Mouse (Mus musculus) limb, embryonic 10.5 days (tissue): ENCODE results near the gene Notum. TPM values are rescaled to one million over a fixed set of nuclear protein-coding genes. Genes with fewer than 3 reads are reported as not detected.

Experiments used
- microRNA-seq: library from miRNA; unstranded; fragments of <30 nt; microRNA quantifications from one replicate; pipeline ENCODE4, GENCODE M21; 2017
- polyA plus RNA-seq: library from polyadenylated mRNA; unstranded; fragments of >200 nt; fragmentation: Nextera tagmentation; extraction: Ambion mirVana; gene quantifications from 2 replicates; pipeline ENCODE4 v1.2.1, GENCODE M21; 2016

The Notum gene
- polyA plus RNA-seq, 1 experiment from 2014 or later: 9.1 TPM

Small RNA genes within 50 kb of the gene (microRNA-seq; reads per million reads assigned to microRNA genes)
- gene Mir6936: not detected

Other genes starting within 250 kb of the Notum start
- 55.7 and 56.8 TPM in 2 replicates for gene Nploc4, start 223.5 kb downstream of the Notum start, polyA plus RNA-seq
- not detected in 2 replicates for gene Tspan10, start 218.5 kb downstream of the Notum start, polyA plus RNA-seq
- 0.24 TPM in 1 of 2 replicates, not detected in the other for gene Pde6g, start 207.7 kb downstream of the Notum start, polyA plus RNA-seq
- gene Oxld1, start 203.1 kb downstream of the Notum start, polyA plus RNA-seq: 9.7 and 10.5 TPM in 2 replicates
- 48.9 and 56.7 TPM in 2 replicates for gene Ccdc137, start 203.1 kb downstream of the Notum start, polyA plus RNA-seq
- gene Arl16, start 193.6 kb downstream of the Notum start, polyA plus RNA-seq: 54.2 and 65.6 TPM in 2 replicates
- gene Mrpl12, start 176.6 kb downstream of the Notum start, polyA plus RNA-seq: 187 and 250 TPM in 2 replicates
- 69.0 and 71.8 TPM in 2 replicates for gene Slc25a10, start 169.3 kb downstream of the Notum start, polyA plus RNA-seq
- 0.26 and 1.1 TPM in 2 replicates for gene Gcgr, start 130.5 kb downstream of the Notum start, polyA plus RNA-seq
- 223 and 235 TPM in 2 replicates for gene Mcrip1, start 111.4 kb downstream of the Notum start, polyA plus RNA-seq
- 0.25 and 0.26 TPM in 2 replicates for gene Ppp1r27, start 110.0 kb downstream of the Notum start, polyA plus RNA-seq
- gene P4hb, start 87.9 kb downstream of the Notum start, polyA plus RNA-seq: 613 and 656 TPM in 2 replicates
- gene Arhgdia, start 79.6 kb downstream of the Notum start, polyA plus RNA-seq: 742 and 814 TPM in 2 replicates
- 720 and 728 TPM in 2 replicates for gene Alyref, start 62.8 kb downstream of the Notum start, polyA plus RNA-seq
- gene Anapc11, start 62.8 kb downstream of the Notum start, polyA plus RNA-seq: 201 and 207 TPM in 2 replicates
- 0.56 TPM in 1 of 2 replicates, not detected in the other for gene Npb, start 52.7 kb downstream of the Notum start, polyA plus RNA-seq
- 161 and 169 TPM in 2 replicates for gene Pcyt2, start 43.2 kb downstream of the Notum start, polyA plus RNA-seq
- 27.2 and 28.8 TPM in 2 replicates for gene Sirt7, start 35.9 kb downstream of the Notum start, polyA plus RNA-seq
- 25.9 and 28.1 TPM in 2 replicates for gene Mafg, start 27.6 kb downstream of the Notum start, polyA plus RNA-seq
- 40.6 TPM in 2 replicates for gene Pycr1, start 17.4 kb downstream of the Notum start, polyA plus RNA-seq
- gene Myadml2, start 13.0 kb downstream of the Notum start, polyA plus RNA-seq: not detected in 2 replicates
- gene Aspscr1, start 11.8 kb upstream of the Notum start, polyA plus RNA-seq: 166 and 171 TPM in 2 replicates
- 122 and 123 TPM in 2 replicates for gene Cenpx, start 52.6 kb upstream of the Notum start, polyA plus RNA-seq
- 52.8 and 60.8 TPM in 2 replicates for gene Lrrc45, start 52.8 kb upstream of the Notum start, polyA plus RNA-seq
- gene Rac3, start 60.3 kb upstream of the Notum start, polyA plus RNA-seq: 25.4 and 28.8 TPM in 2 replicates
- gene Dcxr, start 66.1 kb upstream of the Notum start, polyA plus RNA-seq: 14.0 and 15.9 TPM in 2 replicates
- gene Cbr2, start 70.9 kb upstream of the Notum start, polyA plus RNA-seq: 15.2 and 16.3 TPM in 2 replicates
- 9.3 and 20.0 TPM in 2 replicates for gene Hmga1b, start 101.6 kb upstream of the Notum start, polyA plus RNA-seq
- 35.7 and 40.4 TPM in 2 replicates for gene Rfng, start 123.0 kb upstream of the Notum start, polyA plus RNA-seq
- 269 and 270 TPM in 2 replicates for gene Gps1, start 123.1 kb upstream of the Notum start, polyA plus RNA-seq
- gene Dus1l, start 135.2 kb upstream of the Notum start, polyA plus RNA-seq: 122 and 136 TPM in 2 replicates
- gene Fasn, start 163.4 kb upstream of the Notum start, polyA plus RNA-seq: 125 and 139 TPM in 2 replicates